Mouse (Mus musculus): ENCODE data around the gene Tfeb. TPM values are rescaled to one million over a fixed set of nuclear protein-coding genes. Genes with fewer than 3 reads are reported as not detected.

Tfeb gene
- polyA plus RNA-seq (2014; fragmentation: Illumina TruSeq; extraction: RNeasy Lipid Tissue Mini Kit (QIAGEN cat#74804); ENCODE audit: low read depth, low replicate concordance) = 0.77 TPM

DNA sequence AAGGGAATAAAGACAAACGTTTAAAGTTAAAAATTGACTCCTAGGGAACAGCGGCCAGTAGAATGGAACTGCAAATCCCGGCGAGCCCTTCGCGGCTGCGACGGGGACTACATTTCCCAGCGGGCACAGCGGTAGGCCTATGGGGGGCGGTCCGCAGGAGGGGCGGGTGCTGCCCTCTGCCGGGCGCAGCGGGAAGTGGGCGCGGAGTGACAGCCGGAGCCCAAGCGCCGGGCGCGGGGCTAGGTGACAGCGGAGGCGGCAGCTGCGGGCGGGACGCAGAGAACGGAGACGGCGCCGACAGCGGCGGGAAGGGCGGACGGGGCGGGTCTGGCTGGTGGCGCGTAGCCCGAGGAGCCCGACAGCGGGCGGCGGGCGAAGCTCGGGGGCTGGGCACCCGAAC is at the start of gene Tfeb:
Tfeb (plus strand) TSS at position 175 of the 400 bp plus-strand sequence.

DNA sequence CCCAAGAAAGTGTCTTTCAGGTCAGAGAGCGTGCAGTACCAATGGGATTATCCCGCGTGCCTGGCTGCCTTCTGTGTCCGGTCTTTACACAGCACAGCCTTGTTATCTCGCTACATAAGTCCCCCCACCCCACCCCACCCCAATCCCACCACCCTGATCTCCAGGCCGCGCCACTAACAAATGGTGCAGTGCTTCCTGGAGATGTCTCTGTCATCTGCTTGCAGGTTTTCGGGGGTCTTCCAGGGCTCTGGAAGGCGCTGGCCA is 48.6 kb upstream of the Tfeb start, which contains the start of gene Tomm6:
Tomm6 (minus strand) TSS at position 43 of the 264 bp plus-strand sequence.

DNA sequence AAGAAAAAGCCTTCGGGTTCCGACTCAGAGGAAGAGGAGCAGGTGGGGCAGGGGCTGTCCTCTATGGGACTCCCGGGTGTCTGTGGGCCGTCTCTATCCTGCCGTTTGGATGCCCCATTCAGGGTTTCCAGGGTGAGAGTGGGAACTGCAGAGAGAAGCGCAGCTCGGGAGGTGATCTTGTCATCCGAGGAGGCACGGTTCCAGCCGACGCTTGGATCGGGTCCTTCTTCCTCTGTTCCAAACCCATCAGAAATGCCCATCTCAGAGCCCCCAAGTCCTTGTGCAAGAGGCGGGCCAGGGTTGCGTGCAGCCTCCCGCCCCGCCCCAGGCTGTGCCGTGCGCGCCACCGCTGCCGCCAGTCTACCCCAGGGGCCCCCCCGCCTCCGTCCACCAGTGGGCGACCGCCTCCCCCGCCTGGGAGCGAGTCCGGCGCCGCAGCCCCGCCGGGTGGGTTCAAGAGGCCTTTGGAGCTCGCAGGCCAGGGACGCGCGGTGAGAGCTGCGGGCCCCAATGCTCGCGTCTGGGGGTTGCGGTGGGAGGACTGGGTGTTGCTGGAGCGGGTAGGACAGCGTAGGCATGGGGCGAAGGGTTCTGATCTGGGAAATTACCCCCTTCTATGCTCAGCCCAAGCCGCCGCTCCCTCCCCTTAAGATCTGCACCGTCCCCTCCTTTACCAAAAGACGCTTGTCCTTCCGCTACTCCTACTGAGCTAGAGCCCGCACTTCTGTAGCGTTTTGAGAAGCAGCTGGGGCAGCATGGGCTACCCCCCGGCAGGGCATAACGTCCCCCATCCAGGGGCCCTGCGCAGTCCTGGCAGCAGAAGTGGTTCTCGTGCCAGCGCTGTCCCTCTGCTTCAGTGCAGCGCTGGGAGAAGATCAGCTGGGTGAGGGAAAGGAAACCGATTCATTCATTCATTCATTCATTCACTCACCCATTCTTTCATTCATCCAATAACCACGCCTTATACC is 47.9 kb upstream of the Tfeb start, which contains the start of gene Frs3:
Frs3 (plus strand) TSS at position 423 of the 968 bp plus-strand sequence.

DNA sequence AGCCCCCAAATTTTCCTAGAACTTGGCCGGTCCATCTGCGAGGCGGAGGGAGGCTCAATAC is 42.6 kb upstream of the Tfeb start, which contains the start of gene Gm21981:
Gm21981 (minus strand) TSS at position 14 of the 61 bp plus-strand sequence.

DNA sequence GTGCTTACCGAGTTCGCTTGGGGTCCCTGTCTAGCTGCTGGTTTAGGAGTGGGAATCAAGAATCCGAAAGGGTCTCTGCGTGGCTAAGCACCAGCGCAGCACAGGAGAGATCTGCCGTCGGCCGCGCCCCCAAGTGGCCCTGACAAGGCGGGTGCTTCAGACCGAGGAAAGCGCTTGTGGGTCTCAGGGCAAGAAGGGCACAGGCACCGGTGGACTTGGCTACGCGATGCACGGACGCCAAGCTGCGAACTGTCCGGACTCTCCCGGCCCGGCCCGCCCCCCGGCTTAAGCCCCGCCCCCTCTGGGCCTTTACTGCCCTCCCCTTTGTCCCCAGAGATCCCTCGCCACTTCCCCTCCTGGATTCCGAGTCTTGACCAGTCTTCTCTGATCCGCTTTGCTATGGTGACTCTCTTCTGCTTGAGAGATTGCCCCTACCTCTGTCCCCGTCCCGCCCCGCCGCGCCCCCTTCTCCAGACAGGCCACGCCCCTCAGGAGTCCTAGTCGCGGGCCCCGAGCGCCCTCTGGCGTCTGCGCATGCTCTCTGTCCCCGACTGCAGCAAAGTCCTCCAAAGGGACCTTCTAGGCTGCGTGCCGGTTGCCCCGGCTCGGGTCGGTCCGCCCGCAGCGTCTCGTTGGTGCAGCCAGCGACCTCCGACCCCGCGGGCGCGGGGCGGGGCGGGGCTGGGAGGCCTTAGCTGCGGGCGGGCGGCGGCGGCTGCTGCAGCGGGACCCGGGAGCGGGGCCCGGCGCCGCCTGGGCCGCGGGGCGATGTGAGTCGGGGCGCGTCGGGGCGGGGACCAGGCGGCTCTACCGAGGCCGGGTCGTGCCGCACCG is 42.1 kb upstream of the Tfeb start, which contains the start of gene Prickle4:
Prickle4 (minus strand) TSS at position 234 of the 834 bp plus-strand sequence.

DNA sequence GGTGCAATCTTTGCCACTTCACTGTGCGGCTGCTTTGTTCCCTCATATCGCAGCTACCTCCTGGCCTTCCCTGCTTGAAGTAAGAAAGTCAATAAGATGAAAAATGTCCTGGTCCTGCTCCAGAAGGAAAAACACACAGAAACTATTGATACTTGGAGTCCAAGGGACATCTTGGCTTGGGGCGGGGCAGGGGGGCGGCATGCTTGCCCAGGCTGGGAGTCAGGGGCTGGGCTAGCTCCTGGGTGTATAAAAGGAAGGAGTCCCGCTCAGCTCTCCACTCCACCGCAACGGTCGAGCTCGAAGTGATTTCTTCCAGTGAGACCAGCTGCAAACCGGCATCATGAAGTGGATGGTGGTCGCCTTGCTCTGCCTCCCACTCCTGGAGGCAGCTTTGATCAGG is 10.3 kb upstream of the Tfeb start, which contains the start of gene Pgc:
Pgc (plus strand) TSS at position 277 of the 400 bp plus-strand sequence.

DNA sequence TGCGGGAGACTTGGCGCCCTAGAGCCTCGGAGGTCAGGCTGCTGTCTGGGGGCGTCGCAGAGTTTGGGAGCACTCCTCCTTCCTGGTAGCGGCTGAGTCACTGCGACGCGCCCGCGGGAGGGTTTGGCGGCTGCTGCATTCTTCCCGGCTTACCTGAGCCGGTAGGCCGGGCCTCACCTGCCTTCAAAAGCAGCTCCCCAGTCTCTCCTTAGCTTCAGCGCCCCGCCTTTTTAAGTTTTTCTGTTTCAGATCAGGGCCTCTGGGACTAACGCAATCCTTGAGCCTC is 97.6 kb downstream of the Tfeb start, which contains the start of gene Mdfi:
Mdfi (minus strand) TSS at position 210 of the 286 bp plus-strand sequence.

Other genes starting within 250 kb of the Tfeb start
- 2.4 TPM for gene Taf8, start 234.7 kb upstream of the Tfeb start, polyA plus RNA-seq (2014; fragmentation: Illumina TruSeq; extraction: RNeasy Lipid Tissue Mini Kit (QIAGEN cat#74804); ENCODE audit: low read depth, low replicate concordance)
- 3.1 TPM for gene Ccnd3, start 232.0 kb upstream of the Tfeb start, polyA plus RNA-seq (2014; fragmentation: Illumina TruSeq; extraction: RNeasy Lipid Tissue Mini Kit (QIAGEN cat#74804); ENCODE audit: low read depth, low replicate concordance)
- 1.1 TPM for gene Bysl, start 125.5 kb upstream of the Tfeb start, polyA plus RNA-seq (2014; fragmentation: Illumina TruSeq; extraction: RNeasy Lipid Tissue Mini Kit (QIAGEN cat#74804); ENCODE audit: low read depth, low replicate concordance)
- 8.6 TPM for gene Med20, start 125.4 kb upstream of the Tfeb start, polyA plus RNA-seq (2014; fragmentation: Illumina TruSeq; extraction: RNeasy Lipid Tissue Mini Kit (QIAGEN cat#74804); ENCODE audit: low read depth, low replicate concordance)
- gene Gm20517, start 125.4 kb upstream of the Tfeb start, polyA plus RNA-seq (2014; fragmentation: Illumina TruSeq; extraction: RNeasy Lipid Tissue Mini Kit (QIAGEN cat#74804); ENCODE audit: low read depth, low replicate concordance) = 0.32 TPM
- 1.2 TPM for gene Usp49, start 106.3 kb upstream of the Tfeb start, polyA plus RNA-seq (2014; fragmentation: Illumina TruSeq; extraction: RNeasy Lipid Tissue Mini Kit (QIAGEN cat#74804); ENCODE audit: low read depth, low replicate concordance)
- gene Tomm6, start 48.6 kb upstream of the Tfeb start, polyA plus RNA-seq (2014; fragmentation: Illumina TruSeq; extraction: RNeasy Lipid Tissue Mini Kit (QIAGEN cat#74804); ENCODE audit: low read depth, low replicate concordance) = 32.8 TPM
- 0.79 TPM for gene Frs3, start 48.0 kb upstream of the Tfeb start, polyA plus RNA-seq (2014; fragmentation: Illumina TruSeq; extraction: RNeasy Lipid Tissue Mini Kit (QIAGEN cat#74804); ENCODE audit: low read depth, low replicate concordance)
- gene Gm21981, start 42.6 kb upstream of the Tfeb start, polyA plus RNA-seq (2014; fragmentation: Illumina TruSeq; extraction: RNeasy Lipid Tissue Mini Kit (QIAGEN cat#74804); ENCODE audit: low read depth, low replicate concordance) = not detected
- gene Prickle4, start 42.3 kb upstream of the Tfeb start, polyA plus RNA-seq (2014; fragmentation: Illumina TruSeq; extraction: RNeasy Lipid Tissue Mini Kit (QIAGEN cat#74804); ENCODE audit: low read depth, low replicate concordance) = not detected
- not detected for gene Pgc, start 10.2 kb upstream of the Tfeb start, polyA plus RNA-seq (2014; fragmentation: Illumina TruSeq; extraction: RNeasy Lipid Tissue Mini Kit (QIAGEN cat#74804); ENCODE audit: low read depth, low replicate concordance)
- not detected for gene Mdfi, start 97.7 kb downstream of the Tfeb start, polyA plus RNA-seq (2014; fragmentation: Illumina TruSeq; extraction: RNeasy Lipid Tissue Mini Kit (QIAGEN cat#74804); ENCODE audit: low read depth, low replicate concordance)
- gene Foxp4, start 187.6 kb downstream of the Tfeb start, polyA plus RNA-seq (2014; fragmentation: Illumina TruSeq; extraction: RNeasy Lipid Tissue Mini Kit (QIAGEN cat#74804); ENCODE audit: low read depth, low replicate concordance) = 0.40 TPM

All from liver, adult 10 weeks (tissue).